Comparison of ENCODE assay signal across 9 mouse cellular contexts in the genomic region with DNA sequence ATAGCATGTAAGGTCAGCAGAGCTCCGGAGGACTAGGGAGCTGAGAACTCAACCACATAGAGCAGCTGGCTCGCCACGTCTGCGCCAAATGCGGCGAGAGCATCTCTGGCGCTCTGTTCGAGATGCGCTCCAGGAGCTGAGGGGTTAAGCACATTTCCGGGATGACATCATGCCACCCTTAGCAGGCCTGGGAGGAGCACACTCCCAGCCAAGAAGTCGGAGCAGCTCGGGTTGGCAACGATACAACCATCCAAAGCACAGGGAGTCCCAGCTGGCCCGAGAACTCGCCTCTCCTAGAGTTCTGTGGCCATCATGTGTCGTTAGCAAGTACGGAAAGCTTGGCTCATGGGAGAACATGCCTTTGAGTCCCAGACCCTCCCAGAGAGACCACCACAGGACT. TPM values are rescaled to one million over a fixed set of nuclear protein-coding genes. Genes with fewer than 3 reads are reported as not detected.
DNase-seq lines count a peak whose midpoint lies in the region; ATAC-seq and TF ChIP-seq lines count a peak whose summit lies in the region.
"Had no signal": no experiment of that assay in that cellular context is flagged by ENCODE, and none has a peak within 500 bp of the region (broad histone marks: within the 10 kb centered on the region; RNA-seq: fewer than 3 reads in every experiment).

No protein-coding gene starts in this region.

- peak; percentile 79 for TF ChIP-seq EP300 in heart, adult 2 months (IDR thresholded peaks at IDR 0.05; ENCODE audit: insufficient read depth, low read depth, low read length)

- TF ChIP-seq CTCF in forebrain, postnatal 0 days (IDR thresholded peaks at IDR 0.05; ENCODE audit: low read depth): no peak
- no peak for TF ChIP-seq CTCF in heart, adult 2 months (IDR thresholded peaks at IDR 0.05)

- 57% methylated on average over 17 of the region's 17 CpGs for WGBS in forebrain, postnatal 0 days
- WGBS in forebrain, embryonic 12.5 days: 76% methylated on average over 17 of the region's 17 CpGs
- WGBS in heart, adult 2 months: 33% methylated on average over 17 of the region's 17 CpGs
- 45% methylated on average over 17 of the region's 17 CpGs for WGBS in lung, embryonic 16.5 days
- WGBS in midbrain, embryonic 14.5 days: 78% methylated on average over 17 of the region's 17 CpGs

- intact Hi-C loops in heart, adult 2 months (cut with DNase I): loop anchor here (5.0 kb wide), 1 partner anchor 193 kb away; the partner anchor contains the start of gene Sncg

- peak; percentile 45; the same call in 1 of the 2 replicates for TF ChIP-seq POLR2A in heart, adult 2 months (IDR thresholded peaks at IDR 0.05; ENCODE audit: insufficient read depth, low read depth, low read length)

- H3K79me2 ChIP-seq in heart, adult 2 months (replicated peaks; ENCODE audit: control insufficient read depth, insufficient read depth, low read length): no peaks in the 10 kb centered on the region

- H3K9me3 ChIP-seq in forebrain, postnatal 0 days (ENCODE audit: low read length): no peaks in the 10 kb centered on the region
- no peaks in the 10 kb centered on the region for H3K9me3 ChIP-seq in forebrain, embryonic 12.5 days
- no peaks in the 10 kb centered on the region for H3K9me3 ChIP-seq in lung, embryonic 16.5 days (ENCODE audit: control insufficient read depth, low read length)
- no peaks in the 10 kb centered on the region for H3K9me3 ChIP-seq in midbrain, embryonic 14.5 days (ENCODE audit: control insufficient read depth, low read length)

- H3K4me2 ChIP-seq in forebrain, postnatal 0 days (ENCODE audit: low read depth): no peak overlapping the region
- no peak overlapping the region for H3K4me2 ChIP-seq in forebrain, embryonic 12.5 days
- peak overlapping the region; percentile 18; the same call in 1 of the 2 replicates for H3K4me2 ChIP-seq in lung, embryonic 16.5 days (ENCODE audit: low read depth, low read length)
- H3K4me2 ChIP-seq in midbrain, embryonic 14.5 days (ENCODE audit: low read length): no peak overlapping the region

- H3K4me1 ChIP-seq in forebrain, postnatal 0 days (ENCODE audit: insufficient read depth): 0 out of 2 replicates have a peak, but pooled peaks cover 3% of the 10 kb centered on the region
- peaks cover 7% of the 10 kb centered on the region; the same call in 1 of the 2 replicates for H3K4me1 ChIP-seq in forebrain, embryonic 12.5 days
- peaks cover 19% of the 10 kb centered on the region for H3K4me1 ChIP-seq in heart, adult 2 months (ENCODE audit: control insufficient read depth, insufficient read depth, low read length)
- H3K4me1 ChIP-seq in lung, embryonic 16.5 days (replicated peaks; ENCODE audit: control insufficient read depth, insufficient read depth, low read length): peaks cover 9% of the 10 kb centered on the region
- 0 out of 2 replicates have a peak, but pooled peaks cover 3% of the 10 kb centered on the region for H3K4me1 ChIP-seq in midbrain, embryonic 14.5 days (ENCODE audit: control insufficient read depth, insufficient read depth, low read length)

- DNase-seq in forebrain, postnatal 0 days: peak; percentile 66
- DNase-seq in adipocyte (ENCODE audit: low spot score): peak; percentile 90
- DNase-seq in heart, adult 2 months: peak; percentile 68 to 80
- no peak for DNase-seq in midbrain, embryonic 14.5 days
- DNase-seq in urinary bladder, adult 2 months (ENCODE audit: low spot score): no peak
- DNase-seq: thymus, adult 18-20 months had no signal

- no peaks in the 10 kb centered on the region for H3K36me3 ChIP-seq in forebrain, postnatal 0 days (ENCODE audit: insufficient read depth)
- H3K36me3 ChIP-seq in forebrain, embryonic 12.5 days (replicated peaks): no peaks in the 10 kb centered on the region
- peaks cover 3% of the 10 kb centered on the region for H3K36me3 ChIP-seq in heart, adult 2 months (ENCODE audit: control insufficient read depth, insufficient read depth, low read length)
- no peaks in the 10 kb centered on the region for H3K36me3 ChIP-seq in lung, embryonic 16.5 days (ENCODE audit: control insufficient read depth, insufficient read depth, low read length)
- H3K36me3 ChIP-seq in midbrain, embryonic 14.5 days (ENCODE audit: control insufficient read depth, insufficient read depth, low read length): no peaks in the 10 kb centered on the region

- no peak overlapping the region for H3K9ac ChIP-seq in forebrain, postnatal 0 days
- H3K9ac ChIP-seq in forebrain, embryonic 12.5 days: no peak overlapping the region
- 0 out of 2 replicates have a peak overlapping the region, but pooled peaks have one; percentile 1 for H3K9ac ChIP-seq in heart, adult 2 months (ENCODE audit: low read depth, low read length)
- H3K9ac ChIP-seq in lung, embryonic 16.5 days (ENCODE audit: low read length): no peak overlapping the region
- no peak overlapping the region for H3K9ac ChIP-seq in midbrain, embryonic 14.5 days (replicated peaks; ENCODE audit: low read length)

- no peak overlapping the region for H3K4me3 ChIP-seq in forebrain, postnatal 0 days (ENCODE audit: low read depth, low read length)
- no peak overlapping the region for H3K4me3 ChIP-seq in forebrain, embryonic 12.5 days (replicated peaks)
- H3K4me3 ChIP-seq in heart, adult 2 months: no peak overlapping the region
- no peak overlapping the region for H3K4me3 ChIP-seq in lung, embryonic 16.5 days (ENCODE audit: low read length)
- H3K4me3 ChIP-seq in midbrain, embryonic 14.5 days (replicated peaks; ENCODE audit: low read depth, low read length): no peak overlapping the region

- peak; percentile 78 for ATAC-seq in forebrain, postnatal 0 days
- no peak for ATAC-seq in forebrain, embryonic 12.5 days (ENCODE audit: low FRiP score)
- peak; percentile 85 for ATAC-seq in lung, embryonic 16.5 days (ENCODE audit: low read depth)
- no peak for ATAC-seq in midbrain, embryonic 14.5 days (ENCODE audit: low FRiP score, low TSS enrichment)
- ATAC-seq in monocyte, adult 5-6 weeks (replicated peaks; ENCODE audit: insufficient number of reproducible peaks, low FRiP score, low TSS enrichment, poor library complexity, severe bottlenecking): no peak

- H3K27me3 ChIP-seq in forebrain, postnatal 0 days (ENCODE audit: insufficient read depth, low read length): no peaks in the 10 kb centered on the region
- H3K27me3 ChIP-seq in forebrain, embryonic 12.5 days: peaks cover 14% of the 10 kb centered on the region; the same call in 1 of the 2 replicates
- H3K27me3 ChIP-seq in heart, adult 2 months (ENCODE audit: control insufficient read depth, insufficient read depth, low read length): no peaks in the 10 kb centered on the region
- H3K27me3 ChIP-seq in lung, embryonic 16.5 days (ENCODE audit: control insufficient read depth, insufficient read depth, low read depth, low read length): peaks cover 2% of the 10 kb centered on the region
- H3K27me3 ChIP-seq in midbrain, embryonic 14.5 days (ENCODE audit: control insufficient read depth, insufficient read depth, low read length): no peaks in the 10 kb centered on the region

- no peak overlapping the region for H3K27ac ChIP-seq in forebrain, postnatal 0 days (ENCODE audit: low read depth, low read length)
- H3K27ac ChIP-seq in forebrain, embryonic 12.5 days: no peak overlapping the region
- H3K27ac ChIP-seq in heart, adult 2 months: peak overlapping the region; percentile 78
- H3K27ac ChIP-seq in lung, embryonic 16.5 days (ENCODE audit: low read length): peak overlapping the region; percentile 45
- H3K27ac ChIP-seq in midbrain, embryonic 14.5 days (replicated peaks; ENCODE audit: low read depth, low read length): no peak overlapping the region

RNA-seq across cellular contexts. Expression of gene Ldb3, which starts 22.8 kb away (rescaled TPM):
- 1.3 and 2.0 TPM in 2 replicates for total RNA-seq in forebrain, postnatal 0 days (2014; rRNA removed)
- polyA plus RNA-seq in forebrain, postnatal 0 days (2015; fragmentation: Nextera tagmentation; extraction: Ambion mirVana): 0.70 and 0.90 TPM in 2 replicates
- polyA plus RNA-seq in forebrain, embryonic 12.5 days (2016; fragmentation: Nextera tagmentation; extraction: Ambion mirVana): 0.13 and 0.20 TPM in 2 replicates
- total RNA-seq in heart, adult 2 months (2021): 1,000 to 10,000 TPM in 1 of 2 experiments, 100 to 1,000 TPM in 1; 940 to 1,084 TPM
- 1,077 and 1,138 TPM in 2 replicates for polyA plus RNA-seq in heart, adult 2 months (2012; rRNA removed)
- polyA plus RNA-seq in lung, embryonic 16.5 days (2015; fragmentation: Nextera tagmentation; extraction: Ambion mirVana): 12.7 and 13.2 TPM in 2 replicates
- 0.50 and 0.76 TPM in 2 replicates for polyA plus RNA-seq in midbrain, embryonic 14.5 days (2014; fragmentation: Nextera tagmentation; extraction: Ambion mirVana)
- polyA plus RNA-seq in urinary bladder, adult 2 months (2012; rRNA removed): 43.3 and 50.5 TPM in 2 replicates
- total RNA-seq in monocyte, adult 5-6 weeks (2017): not detected in 3 replicates

RNA-seq across cellular contexts. Expression of gene Opn4, which starts 34.2 kb away (rescaled TPM):
- total RNA-seq in forebrain, postnatal 0 days (2014; rRNA removed): 0.14 TPM in 1 of 2 replicates, not detected in the other
- polyA plus RNA-seq in forebrain, postnatal 0 days (2015; fragmentation: Nextera tagmentation; extraction: Ambion mirVana): 0.11 TPM in 1 of 2 replicates, not detected in the other
- 0.19 and 0.28 TPM in 2 replicates for polyA plus RNA-seq in forebrain, embryonic 12.5 days (2016; fragmentation: Nextera tagmentation; extraction: Ambion mirVana)
- 1 to 10 TPM; 2.4 to 2.6 TPM for total RNA-seq in heart, adult 2 months (2021)
- polyA plus RNA-seq in heart, adult 2 months (2012; rRNA removed): 7.9 and 9.2 TPM in 2 replicates
- 0.26 and 0.38 TPM in 2 replicates for polyA plus RNA-seq in lung, embryonic 16.5 days (2015; fragmentation: Nextera tagmentation; extraction: Ambion mirVana)
- polyA plus RNA-seq in midbrain, embryonic 14.5 days (2014; fragmentation: Nextera tagmentation; extraction: Ambion mirVana): not detected in 2 replicates
- not detected in 2 replicates for polyA plus RNA-seq in urinary bladder, adult 2 months (2012; rRNA removed)
- not detected in 3 replicates for total RNA-seq in monocyte, adult 5-6 weeks (2017)

RNA-seq across cellular contexts. Expression of gene 9230112D13Rik, which starts 43.1 kb away (rescaled TPM):
- not detected in 2 replicates for total RNA-seq in forebrain, postnatal 0 days (2014; rRNA removed)
- not detected in 2 replicates for polyA plus RNA-seq in forebrain, postnatal 0 days (2015; fragmentation: Nextera tagmentation; extraction: Ambion mirVana)
- not detected in 2 replicates for polyA plus RNA-seq in forebrain, embryonic 12.5 days (2016; fragmentation: Nextera tagmentation; extraction: Ambion mirVana)
- total RNA-seq in heart, adult 2 months (2021): not detected
- polyA plus RNA-seq in heart, adult 2 months (2012; rRNA removed): not detected in 2 replicates
- not detected in 2 replicates for polyA plus RNA-seq in lung, embryonic 16.5 days (2015; fragmentation: Nextera tagmentation; extraction: Ambion mirVana)
- polyA plus RNA-seq in midbrain, embryonic 14.5 days (2014; fragmentation: Nextera tagmentation; extraction: Ambion mirVana): not detected in 2 replicates
- polyA plus RNA-seq in urinary bladder, adult 2 months (2012; rRNA removed): 0.08 TPM in 1 of 2 replicates, not detected in the other
- not detected in 3 replicates for total RNA-seq in monocyte, adult 5-6 weeks (2017)

Comparison
In these comparisons a context has a peak if more than half of its experiments do, and no peak if none do; other contexts are left out.
1. ATAC-seq: peak in forebrain, postnatal 0 days (single experiment) and lung, embryonic 16.5 days (single experiment); none in forebrain, embryonic 12.5 days (single experiment), midbrain, embryonic 14.5 days (single experiment) and monocyte, adult 5-6 weeks (single experiment).
2. DNase-seq: peak in forebrain, postnatal 0 days (single experiment), adipocyte (single experiment) and heart, adult 2 months (2 of 2); none in midbrain, embryonic 14.5 days (single experiment) and urinary bladder, adult 2 months (single experiment).
3. H3K27ac ChIP-seq: peak in heart, adult 2 months (single experiment) and lung, embryonic 16.5 days (single experiment); none in forebrain, postnatal 0 days (single experiment), forebrain, embryonic 12.5 days (single experiment) and midbrain, embryonic 14.5 days (single experiment).
4. RNA of gene Ldb3, which starts 22.8 kb away (polyA plus RNA-seq): 1,077 to 1,138 TPM in heart, adult 2 months; 43.3 to 50.5 TPM in urinary bladder, adult 2 months, 12.7 to 13.2 TPM in lung, embryonic 16.5 days, 0.70 to 0.90 TPM in forebrain, postnatal 0 days, 0.50 to 0.76 TPM in midbrain, embryonic 14.5 days and 0.13 to 0.20 TPM in forebrain, embryonic 12.5 days; every median in the first group is over 10 times any median in the second.